Mouse (Mus musculus) erythroid progenitor cell, adult 5-6 weeks (primary cell): ENCODE measurements around the gene Rmdn2. TPM values are rescaled to one million over a fixed set of nuclear protein-coding genes. Genes with fewer than 3 reads are reported as not detected.
A peak's percentile ranks its signal among the peaks of the same experiment; 100 is the strongest.

Source experiments
- ATAC-seq: replicated peaks from 2 replicates; pipeline ENCODE4 v1.8.0; 2016; ENCODE audit warnings: moderate number of reproducible peaks, mild to moderate bottlenecking, moderate TSS enrichment, inconsistent platforms; ENCODE audit not compliant: poor library complexity, low FRiP score, severe bottlenecking
- total RNA-seq, 2 experiments: library from RNA; stranded (forward) in 1 of 2; stranded (reverse) in 1 of 2; fragments of 150-400 nt in 1 of 2; fragments of 186-747, 209-891 nt in 1 of 2; gene quantifications; 2 replicates each; pipeline versions ENCODE4 v1.2.3 to v1.2.4; 2015 to 2017; ENCODE audit warnings: low replicate concordance in 2 of 2

Rmdn2 gene
- total RNA-seq, 2 experiments from 2014 or later: not detected

DNA sequence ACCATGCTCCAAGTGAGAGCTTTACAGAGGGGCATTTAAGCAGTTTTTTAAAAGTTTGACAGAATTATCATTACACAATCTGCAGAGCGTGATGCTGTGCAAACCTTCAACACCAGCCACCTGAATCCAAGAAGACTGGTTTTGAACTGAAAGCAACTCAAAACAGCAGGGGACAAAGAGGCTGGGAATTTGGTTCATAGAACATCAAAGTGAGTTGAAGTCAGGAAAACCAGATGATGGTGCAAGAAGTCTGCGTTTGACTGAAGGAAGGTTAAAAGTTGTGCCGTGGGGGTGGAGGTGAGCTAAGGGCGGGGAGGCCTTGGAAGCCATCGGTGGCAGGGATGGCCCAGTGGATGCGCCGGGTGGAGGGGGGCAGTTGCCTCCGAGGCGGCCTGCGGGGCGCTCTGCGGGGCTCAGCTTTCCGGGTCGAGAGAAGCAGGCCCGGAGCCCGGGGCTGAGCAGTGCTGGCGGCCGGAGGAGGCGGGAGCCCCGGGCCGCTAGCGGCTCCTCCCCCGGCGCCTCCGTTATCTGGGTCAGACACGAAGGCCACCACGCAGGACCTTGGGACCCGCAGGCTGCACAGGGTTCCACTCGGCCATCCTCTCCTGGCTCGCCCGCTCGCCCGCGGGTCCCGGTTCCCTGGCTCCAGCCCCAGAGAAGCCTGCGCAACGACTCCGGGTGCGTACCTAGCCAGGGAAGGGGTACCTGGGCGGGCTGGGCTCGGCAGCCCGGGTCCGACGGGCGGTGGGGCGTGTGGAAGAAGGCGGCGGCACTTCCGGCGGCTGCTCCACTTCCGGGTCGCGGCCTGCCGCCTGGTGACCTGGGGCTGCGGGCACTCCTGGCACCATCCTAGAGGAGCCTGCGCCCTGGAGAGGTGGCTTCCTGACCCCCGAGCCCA lies 3.3 kb downstream of the Rmdn2 start:
- peak; percentile 96 for ATAC-seq

DNA sequence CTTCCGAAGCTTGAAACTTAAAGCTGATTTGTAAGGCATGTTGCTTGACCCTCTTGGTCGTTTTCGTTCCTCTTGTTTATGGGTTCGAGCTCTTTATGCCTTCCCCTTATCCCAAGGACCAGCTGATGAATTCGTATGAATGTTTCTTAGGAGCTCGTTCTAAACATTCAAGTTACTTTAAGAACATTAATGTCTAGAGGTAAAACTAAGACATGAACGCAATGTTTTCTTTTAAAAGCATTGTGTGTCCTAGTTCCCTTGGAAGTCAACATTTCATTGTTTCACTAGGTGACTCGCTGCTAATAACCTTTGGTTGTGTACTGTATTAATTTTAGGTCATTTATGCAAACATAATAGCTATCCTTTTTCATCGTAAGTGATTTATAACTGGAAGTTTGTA lies 4.2 kb downstream of the Rmdn2 start:
- no peak for ATAC-seq

DNA sequence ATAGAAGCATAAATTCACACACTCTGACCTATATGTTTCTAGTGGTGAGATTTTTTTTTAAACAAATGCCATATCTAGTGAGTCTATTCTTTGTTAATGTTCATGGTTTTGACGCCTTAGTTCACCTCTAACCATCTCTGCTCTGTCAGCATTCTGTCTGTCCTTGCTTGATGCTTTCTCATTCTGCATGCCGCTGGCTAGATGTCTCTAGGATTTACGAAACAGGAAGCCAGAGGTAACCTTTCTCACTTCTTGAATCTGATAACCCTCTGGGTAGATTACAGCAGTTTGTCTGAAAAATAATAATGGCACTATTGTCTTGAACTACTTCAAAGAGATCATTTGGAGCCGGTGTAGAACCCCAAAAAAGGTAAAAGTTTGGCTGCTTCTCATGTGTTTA lies 5.0 kb downstream of the Rmdn2 start:
- no peak for ATAC-seq

DNA sequence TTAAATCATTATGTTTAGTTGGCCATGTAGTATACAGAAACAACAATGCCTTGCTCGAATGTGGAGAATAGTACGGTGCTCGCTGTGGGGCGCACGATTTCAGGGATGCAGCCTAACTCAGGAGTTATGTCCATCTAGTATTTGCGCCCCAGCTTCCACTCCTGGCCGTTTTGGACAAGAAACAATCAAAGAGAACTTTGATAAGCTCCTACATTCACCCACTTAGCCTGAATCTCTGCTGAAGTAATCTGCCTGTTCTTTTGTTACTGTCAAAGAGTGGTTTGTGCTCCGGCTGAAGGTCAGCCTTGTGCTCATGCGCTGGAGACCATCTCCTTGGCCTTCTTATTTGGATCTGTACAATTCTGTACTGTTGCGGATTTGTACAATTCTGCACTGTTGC lies 6.8 kb downstream of the Rmdn2 start:
- no peak for ATAC-seq

DNA sequence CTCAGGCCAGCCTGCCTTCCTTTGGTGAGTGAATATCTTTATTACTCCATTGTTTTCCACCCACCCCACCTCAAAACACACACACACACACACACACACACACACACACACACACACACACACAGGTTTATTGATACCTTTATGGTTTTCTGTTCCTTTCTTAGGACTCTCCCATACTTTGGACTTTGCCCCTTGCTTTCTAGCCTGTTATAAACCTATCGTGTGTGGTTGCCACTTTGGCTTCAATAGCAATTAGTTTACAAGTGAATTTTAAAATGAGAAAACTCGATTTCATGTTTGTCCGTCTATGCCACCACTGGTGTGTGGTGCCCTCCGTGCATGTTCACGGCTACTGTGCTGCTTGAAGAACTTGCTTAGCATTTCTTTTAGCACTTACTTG lies 7.3 kb downstream of the Rmdn2 start:
- ATAC-seq: no peak

DNA sequence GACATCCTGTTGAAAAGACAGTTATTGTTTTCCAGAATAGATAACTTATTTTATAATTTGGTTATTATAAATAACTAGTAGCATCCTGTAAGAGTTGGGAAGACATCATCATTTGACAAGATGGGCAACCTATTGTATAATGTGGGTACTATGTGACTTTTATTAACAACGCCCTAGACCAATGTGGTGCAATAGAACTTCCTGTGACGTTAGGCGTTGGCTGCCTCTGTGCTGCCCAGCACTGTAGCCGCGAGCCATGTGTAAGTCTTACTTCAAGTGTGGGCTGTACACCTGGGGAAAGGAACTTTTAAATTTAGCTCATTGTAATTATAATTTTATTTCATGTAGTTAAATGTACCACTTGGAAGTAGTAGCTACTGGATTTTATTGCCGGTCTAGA lies 10.4 kb downstream of the Rmdn2 start:
- ATAC-seq: no peak

DNA sequence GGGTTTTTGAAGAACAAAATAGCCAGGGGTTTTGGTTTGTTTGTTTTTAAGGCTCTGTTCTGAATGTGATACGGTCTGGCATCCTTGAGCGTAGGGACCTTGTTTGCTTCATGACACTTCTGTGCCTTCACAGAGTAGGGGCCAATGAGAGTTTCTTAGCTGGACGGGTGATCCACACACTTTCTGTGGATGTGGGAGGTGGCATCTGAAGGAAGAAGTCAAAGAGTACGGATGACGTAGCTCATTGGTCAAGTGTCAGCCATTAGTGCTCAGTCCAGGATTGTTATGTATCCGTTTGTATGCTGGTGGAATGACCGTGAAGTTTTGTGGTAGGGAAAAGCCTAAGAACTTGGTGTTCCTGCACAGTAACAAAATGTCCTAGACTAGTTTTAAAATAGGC lies 10.9 kb downstream of the Rmdn2 start:
- no peak for ATAC-seq

DNA sequence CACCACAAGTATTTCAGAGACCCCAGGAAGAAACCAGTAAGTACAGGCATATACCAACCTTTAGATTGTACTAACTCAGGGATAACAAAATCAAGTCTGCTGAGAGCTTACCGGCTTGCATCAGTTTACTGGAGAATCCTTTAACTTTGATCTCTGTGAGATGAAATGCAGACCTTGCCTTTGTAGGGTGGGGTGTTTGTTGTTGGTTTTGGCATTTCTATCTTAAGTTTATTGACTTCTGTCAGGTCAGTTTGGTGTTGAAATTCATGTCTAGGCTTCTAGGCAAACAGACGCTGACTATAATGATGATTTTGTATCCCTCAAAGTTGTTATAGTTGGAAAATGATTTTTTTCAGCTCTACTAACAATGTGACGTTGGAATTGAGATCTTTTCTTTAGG lies 12.2 kb downstream of the Rmdn2 start:
- no peak for ATAC-seq

DNA sequence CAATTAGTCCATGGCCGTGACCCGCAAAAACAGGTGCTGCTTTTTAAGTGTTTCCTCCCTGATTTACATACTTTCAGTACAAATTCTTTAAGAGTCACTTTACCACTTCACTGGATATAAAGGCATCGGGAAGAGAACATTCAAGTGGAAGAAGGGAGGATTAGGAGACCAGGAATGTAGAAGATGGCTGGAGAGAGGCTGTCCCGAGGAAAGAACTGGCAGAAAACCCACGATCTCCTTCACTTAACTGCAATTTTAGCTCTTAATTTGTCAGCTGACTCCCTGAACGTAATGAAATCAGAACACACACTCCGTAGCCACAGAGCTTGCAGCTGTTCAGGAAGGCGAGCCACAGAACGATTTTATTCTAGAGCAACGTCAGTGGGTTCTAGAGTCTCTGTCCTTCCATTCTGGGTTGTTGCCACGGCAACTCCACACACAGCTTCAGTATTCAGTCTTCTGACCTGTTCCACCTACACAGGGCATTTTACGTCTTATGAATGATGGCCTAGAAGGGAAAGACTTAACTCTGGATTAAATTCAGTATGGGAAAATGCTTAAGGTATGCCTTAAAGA lies 14.7 kb downstream of the Rmdn2 start:
- no peak for ATAC-seq

DNA sequence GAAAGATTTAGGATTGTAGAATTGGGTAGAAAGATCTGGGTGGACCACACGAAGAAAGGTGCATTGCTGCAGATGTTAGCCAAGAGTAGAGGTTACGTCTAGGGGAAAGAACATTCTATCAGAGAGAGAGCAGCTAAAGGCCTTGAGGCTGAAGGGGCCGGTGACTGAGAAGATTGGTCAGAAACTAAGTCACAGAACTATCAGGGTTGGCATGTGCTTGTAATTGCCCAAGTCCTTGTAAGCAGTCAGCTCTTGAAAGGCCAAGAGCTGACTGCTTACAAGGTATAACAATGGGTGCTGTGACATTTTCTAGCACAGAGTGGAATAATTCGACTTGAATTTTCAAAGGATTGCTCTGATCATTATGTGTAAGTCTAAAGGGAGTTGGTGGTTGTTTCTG lies 38.2 kb downstream of the Rmdn2 start:
- no peak for ATAC-seq

DNA sequence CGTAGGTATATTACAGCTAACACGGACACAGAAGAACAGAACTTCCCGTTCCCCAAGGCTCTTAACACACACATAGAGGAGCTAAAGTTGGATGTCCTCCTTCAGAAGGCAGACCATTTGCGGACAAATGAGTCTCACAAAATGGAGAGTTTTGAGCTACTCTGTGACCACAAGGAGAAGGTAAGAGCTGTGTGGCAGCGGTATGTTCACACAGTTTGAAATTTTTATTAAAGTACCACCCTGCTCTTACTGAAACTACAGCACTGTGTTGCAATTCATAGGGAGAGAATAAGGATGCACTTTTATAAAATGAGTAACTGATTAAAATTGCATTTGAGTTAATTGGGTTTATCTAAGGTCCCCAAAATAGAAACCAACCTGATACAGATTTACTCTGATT lies 38.6 kb downstream of the Rmdn2 start:
- no peak for ATAC-seq

DNA sequence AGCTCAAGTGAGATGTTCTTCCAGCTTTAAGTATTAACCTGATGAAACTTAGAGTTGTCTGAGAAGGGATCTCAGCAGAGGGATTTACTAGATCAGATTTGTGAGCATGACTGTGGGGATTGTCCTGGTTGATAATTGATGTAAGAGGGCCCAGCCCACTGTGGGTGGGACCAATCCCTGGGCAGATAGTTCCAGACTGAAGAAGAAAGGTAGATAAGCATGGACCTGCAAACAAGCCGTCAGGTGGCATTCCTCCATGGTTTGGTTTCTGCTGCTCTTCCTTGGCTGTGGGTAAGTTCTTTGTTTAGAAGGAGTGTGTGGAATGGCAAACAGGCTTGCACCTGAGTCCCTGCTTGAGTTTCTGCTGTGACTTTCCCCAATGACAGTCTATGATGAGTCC lies 41.5 kb downstream of the Rmdn2 start:
- no peak for ATAC-seq

DNA sequence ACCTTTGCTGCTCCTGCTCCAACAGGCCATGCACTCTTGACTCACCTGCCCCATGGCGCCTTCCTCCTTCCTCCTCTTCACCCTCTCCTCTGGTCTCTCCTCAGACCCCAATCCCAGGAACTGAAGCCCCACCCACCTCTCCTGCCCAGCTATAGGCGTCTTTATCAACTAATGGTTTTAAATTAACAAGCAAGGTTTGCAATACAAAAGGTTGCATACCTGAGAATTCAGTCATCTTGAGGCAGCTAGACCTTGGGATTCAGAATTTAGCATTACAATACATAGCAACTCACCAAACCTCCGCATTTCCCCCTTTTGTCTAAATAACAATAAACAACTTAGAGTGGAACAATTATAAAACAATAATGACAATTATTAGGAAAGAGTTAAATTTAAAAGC lies 42.5 kb downstream of the Rmdn2 start:
- ATAC-seq: no peak

DNA sequence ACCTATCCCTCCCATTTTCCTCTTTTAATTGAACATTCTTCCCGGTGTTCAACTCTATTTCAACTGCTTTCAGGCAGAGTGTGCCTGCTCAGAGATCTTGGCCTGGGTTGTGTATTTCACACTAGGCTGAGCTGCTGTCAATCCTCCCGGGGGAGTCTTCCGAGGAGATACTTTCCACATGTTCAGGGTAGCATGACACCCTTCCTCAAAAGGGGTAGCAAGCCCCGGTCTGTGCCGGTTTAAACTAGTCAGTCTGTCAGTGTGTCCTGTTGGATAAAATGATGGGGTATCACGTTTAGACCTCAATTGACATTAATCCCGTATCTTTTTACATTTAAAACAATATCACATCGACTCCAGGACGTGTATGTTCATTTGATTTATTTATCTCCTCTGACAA lies 46.1 kb downstream of the Rmdn2 start:
- ATAC-seq: no peak

DNA sequence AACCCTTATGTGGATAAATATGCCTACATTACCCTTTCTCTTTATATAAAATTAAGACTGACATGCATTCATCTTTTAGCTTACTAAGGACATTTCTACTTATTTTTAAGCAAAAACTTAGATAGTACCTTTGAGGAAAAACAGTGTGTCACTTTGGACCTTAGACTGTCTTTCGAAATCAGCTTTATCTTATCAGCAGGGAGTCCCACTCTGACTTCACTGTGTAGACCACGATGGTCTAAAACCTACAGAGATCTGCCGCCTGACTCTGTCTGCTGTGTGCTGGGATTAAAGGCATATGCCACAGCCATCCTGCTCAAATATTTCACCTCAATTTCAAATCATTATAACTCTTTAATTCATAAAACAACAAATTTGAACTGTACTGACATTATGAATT lies 46.8 kb downstream of the Rmdn2 start:
- no peak for ATAC-seq

DNA sequence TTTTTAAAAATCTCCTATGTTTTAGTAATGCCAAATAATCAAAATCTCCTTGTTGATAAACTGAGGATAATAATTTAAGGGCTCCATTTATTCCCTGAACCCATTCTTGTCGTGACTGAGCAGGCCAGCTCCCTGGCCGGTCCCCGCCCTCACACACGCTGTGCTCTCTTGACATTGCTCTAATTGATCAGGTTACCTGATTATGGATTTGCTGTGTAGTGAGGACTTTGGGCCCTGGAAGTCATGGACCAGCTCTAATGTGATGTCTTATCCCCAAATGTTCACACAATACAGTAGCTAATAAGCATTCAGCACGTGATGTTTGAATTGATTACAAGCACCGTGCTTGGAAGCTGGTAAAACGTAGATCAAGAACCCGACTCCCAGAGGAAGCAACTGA lies 47.2 kb downstream of the Rmdn2 start:
- no peak for ATAC-seq

DNA sequence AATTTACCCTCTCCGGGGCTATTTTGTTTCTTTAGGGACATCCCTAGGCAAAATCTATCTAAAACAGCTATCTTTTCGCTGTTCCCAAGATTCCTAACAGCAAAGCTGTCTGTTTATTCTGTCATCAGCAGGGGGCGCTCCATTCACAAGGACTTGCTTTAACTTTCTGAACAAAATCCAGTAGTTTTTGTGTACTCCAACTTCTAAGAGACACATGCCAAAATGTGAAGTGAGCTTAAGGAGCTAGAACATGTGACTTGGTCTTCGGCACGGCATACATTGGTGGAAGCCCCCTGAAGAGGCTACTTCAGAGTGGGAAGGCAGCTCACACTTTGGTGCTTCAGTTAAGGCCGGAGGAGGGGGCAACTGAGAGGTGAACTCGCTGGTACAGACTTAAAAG lies 49.7 kb downstream of the Rmdn2 start:
- ATAC-seq: no peak

DNA sequence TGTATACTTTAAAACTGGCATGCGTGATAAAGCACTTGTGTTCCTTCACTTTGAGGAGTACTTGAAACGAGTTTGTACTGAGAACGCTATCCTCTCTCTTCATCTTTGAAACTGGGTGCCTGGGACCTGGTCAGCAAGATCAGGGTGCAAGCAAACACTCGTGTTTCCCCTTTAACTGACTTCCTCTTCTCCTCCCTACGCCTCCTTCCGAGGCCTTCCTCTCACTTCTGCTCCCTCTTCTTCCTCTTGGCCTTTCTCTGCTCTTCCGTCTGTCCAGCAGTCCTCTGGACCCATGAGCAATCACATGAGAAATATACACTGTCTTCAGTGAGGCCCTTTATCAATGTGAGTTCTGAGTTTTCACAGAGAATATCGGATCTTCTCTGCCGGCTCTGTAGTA lies 50.2 kb downstream of the Rmdn2 start:
- no peak for ATAC-seq

DNA sequence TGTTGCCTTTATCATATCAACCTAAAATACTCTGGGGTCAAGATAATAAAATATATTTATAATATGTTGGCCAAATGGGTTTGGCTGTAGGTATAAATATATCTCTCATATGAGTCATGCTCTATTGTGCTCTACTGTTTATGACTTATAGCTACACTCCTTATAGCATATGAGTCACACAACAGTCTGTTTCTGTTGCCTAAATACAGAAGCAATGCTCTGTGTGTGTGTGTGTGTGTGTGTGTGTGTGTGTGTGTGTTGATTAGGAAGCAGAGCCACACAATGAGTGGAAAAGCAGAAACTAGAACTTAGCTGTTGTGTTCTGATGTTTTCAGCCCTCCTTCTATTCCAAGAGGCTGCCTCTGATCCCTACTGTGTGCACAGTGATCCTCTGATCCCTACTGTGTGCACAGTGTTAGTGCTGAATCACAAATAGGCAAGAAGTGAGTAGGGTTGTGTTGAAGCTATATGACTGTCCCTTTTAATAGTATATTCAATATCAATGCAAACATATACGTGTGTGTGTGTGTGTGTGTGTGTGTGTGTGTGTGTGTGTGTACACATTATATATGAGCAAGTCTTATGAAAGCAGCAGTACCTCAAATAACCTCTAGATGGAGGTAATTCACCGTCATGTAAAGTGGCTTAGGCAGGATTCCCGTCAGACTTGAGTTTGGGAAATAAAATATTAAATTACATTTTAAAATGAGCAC lies 51.9 kb downstream of the Rmdn2 start:
- no peak for ATAC-seq

DNA sequence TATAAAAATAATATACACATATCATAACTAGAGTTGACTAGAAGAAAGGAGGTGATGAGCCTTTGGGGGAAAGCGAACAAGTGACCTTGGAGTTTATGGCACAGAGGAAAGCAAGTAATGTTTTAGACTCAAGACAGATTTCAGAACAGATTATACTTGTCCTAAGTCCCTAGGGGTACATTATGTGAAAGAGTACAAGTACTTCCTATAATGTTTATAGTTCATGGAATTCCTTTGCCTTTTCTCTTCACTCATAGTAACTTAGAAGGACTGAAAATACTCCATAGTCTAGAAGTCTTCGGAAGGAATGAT lies 52.4 kb downstream of the Rmdn2 start:
- ATAC-seq: no peak

DNA sequence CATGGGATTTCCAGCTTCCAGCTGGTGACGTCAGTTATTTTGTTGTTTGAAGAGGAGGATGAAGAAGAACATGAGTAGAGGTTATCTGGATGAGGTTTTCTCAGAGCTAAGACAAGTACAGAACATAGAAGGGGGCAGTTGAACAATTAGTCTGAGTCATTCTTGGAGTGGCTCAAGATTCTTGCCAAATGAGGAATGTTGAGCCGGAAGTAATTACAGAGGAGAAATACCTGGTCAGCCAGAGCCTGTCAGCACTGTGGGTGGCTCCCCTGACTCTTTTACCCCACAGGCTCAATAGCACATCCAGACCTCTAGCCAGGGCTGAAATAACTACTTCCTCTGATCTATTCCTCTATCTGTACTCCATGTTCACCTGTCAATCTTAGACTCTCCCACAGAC lies 59.2 kb downstream of the Rmdn2 start:
- ATAC-seq: no peak
